Mouse (Mus musculus) effector memory CD4-positive, alpha-beta T cell, adult 7 months (primary cell): ENCODE results near the gene Tas2r123. TPM values are rescaled to one million over a fixed set of nuclear protein-coding genes. Genes with fewer than 3 reads are reported as not detected.

Source experiments
- polyA plus RNA-seq: library from polyadenylated mRNA; unstranded; fragments of 100-300 nt; shearing (Covaris generic); gene quantifications from one replicate; pipeline ENCODE4 v1.2.1, GENCODE M21; 2017

Tas2r123 gene
- not detected for polyA plus RNA-seq

GRCm38 (mm10) chr6:132846842-132847241 lies at the start of gene Tas2r123:
Tas2r123 (plus strand) TSS chr6:132847142.

GRCm38 (mm10) chr6:132802518-132802917 lies 44.4 kb upstream of the Tas2r123 start, which contains the start of gene Tas2r117:
Tas2r117 (plus strand) TSS chr6:132802818.

GRCm38 (mm10) chr6:132855138-132855537 lies 8.2 kb downstream of the Tas2r123 start, which contains the start of gene Tas2r116:
Tas2r116 (plus strand) TSS chr6:132855438.

GRCm38 (mm10) chr6:132867708-132868107 lies 20.8 kb downstream of the Tas2r123 start, which contains the start of gene Tas2r110:
Tas2r110 (plus strand) TSS chr6:132868008.

GRCm38 (mm10) chr6:132892711-132893110 lies 45.8 kb downstream of the Tas2r123 start, which contains the start of gene Tas2r113:
Tas2r113 (plus strand) TSS chr6:132893011.

Other genes starting within 250 kb of the Tas2r123 start
- gene A630073D07Rik, start 195.6 kb upstream of the Tas2r123 start, polyA plus RNA-seq, result not detected
- gene Tas2r120, start 190.2 kb upstream of the Tas2r123 start, polyA plus RNA-seq, result not detected
- not detected for gene Tas2r121, start 146.1 kb upstream of the Tas2r123 start, polyA plus RNA-seq
- not detected for gene Tas2r122, start 135.2 kb upstream of the Tas2r123 start, polyA plus RNA-seq
- not detected for gene Tas2r115, start 109.1 kb upstream of the Tas2r123 start, polyA plus RNA-seq
- gene Tas2r124, start 92.4 kb upstream of the Tas2r123 start, polyA plus RNA-seq, result not detected
- gene Tas2r102, start 85.0 kb upstream of the Tas2r123 start, polyA plus RNA-seq, result not detected
- not detected for gene Tas2r136, start 69.0 kb upstream of the Tas2r123 start, polyA plus RNA-seq
- not detected for gene Tas2r117, start 44.3 kb upstream of the Tas2r123 start, polyA plus RNA-seq
- not detected for gene Tas2r116, start 8.3 kb downstream of the Tas2r123 start, polyA plus RNA-seq
- not detected for gene Tas2r110, start 20.9 kb downstream of the Tas2r123 start, polyA plus RNA-seq
- gene Tas2r113, start 45.9 kb downstream of the Tas2r123 start, polyA plus RNA-seq, result not detected
- not detected for gene Tas2r125, start 62.5 kb downstream of the Tas2r123 start, polyA plus RNA-seq
- not detected for gene Tas2r129, start 104.0 kb downstream of the Tas2r123 start, polyA plus RNA-seq
- not detected for gene Tas2r131, start 110.8 kb downstream of the Tas2r123 start, polyA plus RNA-seq
- not detected for gene Tas2r109, start 133.8 kb downstream of the Tas2r123 start, polyA plus RNA-seq
- gene Tas2r103, start 190.0 kb downstream of the Tas2r123 start, polyA plus RNA-seq, result 0.55 TPM
- gene Tas2r140, start 208.7 kb downstream of the Tas2r123 start, polyA plus RNA-seq, result not detected